ENCODE assay signal across 8 mouse cellular contexts in genomic region chr4:24496953-24497319, GRCm38 (mm10). TPM values are rescaled to one million over a fixed set of nuclear protein-coding genes. Genes with fewer than 3 reads are reported as not detected.
DNase-seq lines count a peak whose midpoint lies in the region; ATAC-seq and TF ChIP-seq lines count a peak whose summit lies in the region.

No protein-coding gene starts in this region.

- peak overlapping the region; percentile 90 for H3K27ac ChIP-seq in heart, embryonic 11.5 days (ENCODE audit: low read depth, low read length)
- H3K27ac ChIP-seq in ES-Bruce4 (ENCODE audit: insufficient read depth, low read length) (0 out of 2 replicates have a peak overlapping the region, but pooled peaks have one; percentile 1), macrophage (peak overlapping the region; percentile 21)
- peak overlapping the region; percentile 92 for H3K27ac ChIP-seq in forebrain, embryonic 15.5 days (replicated peaks)

- TF ChIP-seq POLR2A in ES-Bruce4 (IDR thresholded peaks at IDR 0.05; ENCODE audit: insufficient read depth, low read length): no peak

- intact Hi-C loops in heart, postnatal 14 days (cut with DNase I): loop anchor here (10.0 kb wide), 2 partner anchors 398 to 778 kb away; partner anchors contain the start of gene Ndufaf4

- peak overlapping the region; percentile 90 for H3K9ac ChIP-seq in heart, embryonic 11.5 days (ENCODE audit: low read depth, low read length)
- H3K9ac ChIP-seq in ES-Bruce4 (ENCODE audit: low read depth, poor library complexity, severe bottlenecking): peak overlapping the region; percentile 64
- peak overlapping the region; percentile 88 for H3K9ac ChIP-seq in forebrain, embryonic 15.5 days (replicated peaks)

- no peaks in the 10 kb centered on the region for H3K9me3 ChIP-seq in heart, embryonic 11.5 days (replicated peaks; ENCODE audit: control insufficient read depth, low read length)
- no peaks in the 10 kb centered on the region for H3K9me3 ChIP-seq in ES-Bruce4 (replicated peaks; ENCODE audit: control insufficient read depth, insufficient read depth, low read length, poor library complexity, severe bottlenecking)
- H3K9me3 ChIP-seq in forebrain, embryonic 15.5 days: no peaks in the 10 kb centered on the region

- no peaks in the 10 kb centered on the region; the same call in 1 of the 2 replicates for H3K36me3 ChIP-seq in heart, embryonic 11.5 days (ENCODE audit: control insufficient read depth, insufficient read depth, low read length)
- peaks cover 14% of the 10 kb centered on the region for H3K36me3 ChIP-seq in ES-Bruce4 (ENCODE audit: control insufficient read depth, insufficient read depth, low read length, poor library complexity, severe bottlenecking)
- no peaks in the 10 kb centered on the region for H3K36me3 ChIP-seq in forebrain, embryonic 15.5 days
- H3K36me3 ChIP-seq in macrophage (ENCODE audit: inconsistent target): no peaks in the 10 kb centered on the region

- H3K4me2 ChIP-seq in heart, embryonic 11.5 days: peak overlapping the region; percentile 80
- peak overlapping the region; percentile 64 for H3K4me2 ChIP-seq in forebrain, embryonic 15.5 days (replicated peaks)

- TF ChIP-seq EP300 in ES-Bruce4 (IDR thresholded peaks at IDR 0.05; ENCODE audit: insufficient read depth, low read depth, low read length): no peak

- H3K4me3 ChIP-seq in heart, embryonic 11.5 days (ENCODE audit: low read depth, low read length): peak overlapping the region; percentile 91
- H3K4me3 ChIP-seq in ES-Bruce4 (ENCODE audit: low read depth, low read length) (peak overlapping the region; percentile 81), macrophage (ENCODE audit: inconsistent target) (peak overlapping the region; percentile 85)
- H3K4me3 ChIP-seq in forebrain, embryonic 15.5 days: peak overlapping the region; percentile 88

- H3K4me1 ChIP-seq in heart, embryonic 11.5 days (ENCODE audit: control insufficient read depth, insufficient read depth, low read length): 0 out of 2 replicates have a peak, but pooled peaks cover 3% of the 10 kb centered on the region
- H3K4me1 ChIP-seq in ES-Bruce4 (ENCODE audit: control insufficient read depth, insufficient read depth, low read length): peaks cover 2% of the 10 kb centered on the region
- peaks cover 18% of the 10 kb centered on the region for H3K4me1 ChIP-seq in forebrain, embryonic 15.5 days

- 1% methylated on average over 7 of the region's 7 CpGs for WGBS in heart, embryonic 11.5 days (ENCODE audit: insufficient replicate concordance)
- under 1% methylated on average over 7 of the region's 7 CpGs for WGBS in forebrain, embryonic 15.5 days
- WGBS in macrophage (ENCODE audit: missing documents): 0% methylated on average over 7 of the region's 7 CpGs

- ATAC-seq in heart, embryonic 11.5 days (replicated peaks; ENCODE audit: insufficient number of reproducible peaks, low FRiP score, low TSS enrichment): no peak
- no peak for ATAC-seq in forebrain, embryonic 15.5 days (replicated peaks)

- DNase-seq in heart, postnatal 14 days: no peak
- no peak for DNase-seq in B cell, adult 2 months
- DNase-seq in spleen, adult 18-20 months: no peak
- DNase-seq in left cerebral cortex, adult 8-10 months (ENCODE audit: low spot score in 2 of 2): no peak

- TF ChIP-seq CTCF in ES-Bruce4 (IDR thresholded peaks at IDR 0.05; ENCODE audit: low read depth, low read length): no peak

- H3K27me3 ChIP-seq in heart, embryonic 11.5 days (ENCODE audit: control insufficient read depth, insufficient read depth, low read length): no peaks in the 10 kb centered on the region
- H3K27me3 ChIP-seq in ES-Bruce4 (ENCODE audit: control insufficient read depth, insufficient read depth, low read length, poor library complexity, severe bottlenecking): no peaks in the 10 kb centered on the region
- no peaks in the 10 kb centered on the region for H3K27me3 ChIP-seq in forebrain, embryonic 15.5 days

- peaks cover 33% of the 10 kb centered on the region for H3K79me2 ChIP-seq in macrophage (ENCODE audit: inconsistent target)

RNA-seq across cellular contexts. Expression of gene Mms22l, which starts 0.7 kb away (rescaled TPM):
- 25.7 and 29.8 TPM in 2 replicates for polyA plus RNA-seq in heart, embryonic 11.5 days (2014; fragmentation: Nextera tagmentation; extraction: Ambion mirVana)
- 1 to 10 TPM; 2.2 to 2.4 TPM for total RNA-seq in heart, postnatal 14 days (2021)
- polyA plus RNA-seq in ES-Bruce4 (2011; ENCODE audit: insufficient read depth, insufficient read length, low read depth, missing spikeins): 57.8 and 63.7 TPM in 2 replicates
- 21.8 and 24.2 TPM in 2 replicates for polyA plus RNA-seq in forebrain, embryonic 15.5 days (2015; fragmentation: Nextera tagmentation; extraction: Ambion mirVana)
- 10 to 100 TPM in 19 of 26 experiments, 1 to 10 TPM in 7; 1.8 to 34.6 (median 20.9) TPM for total RNA-seq in macrophage (2018; cell fraction: chromatin; rRNA removed)
- total RNA-seq in macrophage (2018; cell fraction: cytosol; rRNA removed): 1 to 10 TPM; 2.1 to 6.3 (median 4.5) TPM
- 10 to 100 TPM in 16 of 26 experiments, 1 to 10 TPM in 10; 2.4 to 54.7 (median 12.1) TPM for total RNA-seq in macrophage (2018; cell fraction: nucleus; rRNA removed)
- polyA plus RNA-seq in macrophage (2018): 2.5 to 15.1 TPM (median 3.3 TPM) in 3 replicates
- 1 to 10 TPM in 3 of 4 experiments, under 1 TPM in 1; 0.95 to 6.0 (median 1.2) TPM for total RNA-seq in left cerebral cortex, adult 8-10 months (2022)

Comparison
In these comparisons a context has a peak if more than half of its experiments do, and no peak if none do; other contexts are left out.
1. H3K27ac ChIP-seq: peak in every context shown above with its lines; median percentile 92 in forebrain, embryonic 15.5 days; 90 in heart, embryonic 11.5 days; 21 in macrophage; 1 in ES-Bruce4.